Mouse (Mus musculus) heart, adult 2 months (tissue): Measurements from ENCODE around the gene Yif1a. TPM values are rescaled to one million over a fixed set of nuclear protein-coding genes. Genes with fewer than 3 reads are reported as not detected.

Experiments
- DNase-seq, 2 experiments: peaks; one replicate each; pipeline ENCODE4 v3.0.0; 2021
- H3K27ac ChIP-seq: fragments of 200-600 bp; 2 replicates; pipeline ENCODE4 v1.8.1; 2022
- H3K27me3 ChIP-seq: fragments of 200-500 bp; 2 replicates; pipeline ENCODE4 v1.6.1; 2012; ENCODE audit warnings: mild to moderate bottlenecking, low read length, inconsistent platforms, mixed read lengths; ENCODE audit not compliant: control insufficient read depth, insufficient read depth
- H3K36me3 ChIP-seq: fragments of 200-500 bp; 2 replicates; pipeline ENCODE4 v1.6.1; 2012; ENCODE audit warnings: low read length, inconsistent platforms; ENCODE audit not compliant: control insufficient read depth, insufficient read depth
- H3K4me1 ChIP-seq: fragments of 200-500 bp; 2 replicates; pipeline ENCODE4 v1.6.1; 2011; ENCODE audit warnings: low read length; ENCODE audit not compliant: control insufficient read depth, insufficient read depth
- H3K4me3 ChIP-seq: fragments of 200-600 bp; 2 replicates; pipeline ENCODE4 v1.8.1; 2022
- H3K79me2 ChIP-seq: fragments of 200-500 bp; replicated peaks from 2 replicates; pipeline ENCODE4 v1.6.1; 2012; ENCODE audit warnings: mild to moderate bottlenecking, inconsistent platforms, low read length, moderate library complexity, mixed read lengths; ENCODE audit not compliant: control insufficient read depth, insufficient read depth
- H3K9ac ChIP-seq: fragments of 200-500 bp; 2 replicates; pipeline ENCODE4 v1.6.1; 2012; ENCODE audit warnings: low read depth, mild to moderate bottlenecking, control low read depth, inconsistent platforms, low read length, mixed read lengths
- CTCF ChIP-seq: fragments of 200-600 bp; IDR thresholded peaks from 2 replicates; pipeline ENCODE4 v1.8.1; 2022; ENCODE audit warnings: antibody characterized with exemption, mild to moderate bottlenecking, moderate library complexity
- EP300 ChIP-seq: fragments of 200-500 bp; IDR thresholded peaks from 2 replicates; pipeline ENCODE4 v1.6.1; 2011; ENCODE audit warnings: low read depth, low read length, control low read depth; ENCODE audit not compliant: insufficient read depth
- POLR2A ChIP-seq: fragments of 200-500 bp; IDR thresholded peaks from 2 replicates; pipeline ENCODE4 v1.6.1; 2011; ENCODE audit warnings: mild to moderate bottlenecking, low read depth, low read length, control low read depth; ENCODE audit not compliant: insufficient read depth
- WGBS: fragments of 180-500 bp; shearing (Covaris S2); methylation state at CpG from one replicate; pipeline ENCODE4 v1.1.7; 2018; 5-methylcytosine and 5-hydroxymethylcytosine counted together
- intact Hi-C: fragments of 180-260 bp; cut with DNase I; formaldehyde crosslinking; loops from one replicate; pipeline ENCODE4 v1.15.1; 2025
- polyA plus RNA-seq: library from polyadenylated mRNA; depleted of rRNA; stranded (reverse); fragments of >200 nt; gene quantifications from 2 replicates; pipeline ENCODE4 v1.2.3, GENCODE M21; 2012
- total RNA-seq, 2 experiments: library from RNA; stranded (reverse); gene quantifications; 2 replicates each; pipeline ENCODE4 v1.2.3; 2021

The Yif1a gene
- total and polyA plus RNA-seq, 3 experiments = 90.8 to 242 (median 108) TPM

DNA sequence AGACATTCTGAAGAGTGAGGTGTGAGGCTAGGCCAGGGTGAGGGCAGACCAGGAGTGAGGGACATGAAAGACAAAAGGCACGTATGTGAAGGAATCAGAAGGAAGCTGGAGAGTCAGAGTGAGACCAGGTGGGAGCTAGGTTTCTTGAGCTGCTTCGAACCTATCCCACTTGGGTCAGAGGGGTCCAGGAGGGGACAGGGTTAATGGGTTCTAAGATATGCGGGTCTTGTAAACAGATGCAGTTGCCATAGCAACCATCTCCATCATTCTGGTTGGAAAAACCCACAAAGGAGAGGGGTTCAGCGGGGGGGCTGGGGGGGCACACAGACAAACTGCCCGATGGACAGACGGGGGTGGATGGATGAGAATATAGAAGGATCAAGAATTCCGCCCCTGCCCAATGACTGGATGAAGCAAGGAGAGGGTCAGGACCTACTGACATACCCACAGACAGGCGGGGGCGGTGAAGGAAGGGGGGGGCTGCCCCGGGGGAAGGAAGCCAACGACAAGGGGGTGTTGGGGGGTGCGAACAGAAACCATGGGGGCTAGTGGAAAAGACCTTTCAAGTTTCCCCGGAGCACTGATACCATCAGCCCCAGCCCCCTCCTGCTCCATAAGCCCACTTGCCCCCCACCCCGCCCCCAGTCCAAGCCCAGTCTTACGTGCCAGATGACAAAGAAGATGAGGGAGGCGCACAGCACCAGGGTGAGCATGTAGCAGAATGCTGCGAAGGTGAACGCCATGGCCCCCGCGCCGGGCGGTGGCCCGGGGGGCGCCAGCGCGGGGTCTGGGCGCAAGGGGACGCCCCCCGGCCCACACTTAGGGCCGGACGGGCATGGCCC, 9.4 kb downstream of the Yif1a start:
- Histone ChIP-seq H3K27ac (no peak overlapping the region), H3K36me3 (no peaks in the 10 kb centered on the region), H3K4me1 (peaks cover 2% of the 10 kb centered on the region; the same call in 1 of the 2 replicates), H3K9ac (peak overlapping the region; percentile 58), H3K79me2 (no peaks in the 10 kb centered on the region), H3K4me3 (peak overlapping the region; percentile 40), H3K27me3 (no peaks in the 10 kb centered on the region)
- TF ChIP-seq CTCF = no peak
- TF ChIP-seq EP300 = no peak
- no peak for DNase-seq
- WGBS = 6% methylated on average over 30 of the region's 31 CpGs
- intact Hi-C loops = no loop called here

- Histone ChIP-seq H3K36me3 (no peaks in the 10 kb centered on the region), H3K9ac (peak within 1 kb of the TSS; percentile 58), H3K27me3 (no peaks in the 10 kb centered on the region), H3K27ac (no peak within 1 kb of the TSS), H3K79me2 (no peaks in the 10 kb centered on the region), H3K4me1 (peaks cover 2% of the 10 kb centered on the region; the same call in 1 of the 2 replicates), H3K4me3 (peak within 1 kb of the TSS; percentile 40)
- 5% methylated on average over 46 of the region's 48 CpGs for WGBS
- peak; percentile 32; the same call in 1 of the 2 replicates for TF ChIP-seq POLR2A
- no peak for TF ChIP-seq EP300
- no peak for TF ChIP-seq CTCF
- peak; percentile 72 to 81 for DNase-seq
- intact Hi-C loops = no loop called here
These were observed 10.2 kb downstream of the Yif1a start, which contains the start of gene Cnih2 for GRCm38 (mm10) chr19:5098363-5099143. Gene Cnih2 (minus strand): TSS chr19:5098521.

DNA sequence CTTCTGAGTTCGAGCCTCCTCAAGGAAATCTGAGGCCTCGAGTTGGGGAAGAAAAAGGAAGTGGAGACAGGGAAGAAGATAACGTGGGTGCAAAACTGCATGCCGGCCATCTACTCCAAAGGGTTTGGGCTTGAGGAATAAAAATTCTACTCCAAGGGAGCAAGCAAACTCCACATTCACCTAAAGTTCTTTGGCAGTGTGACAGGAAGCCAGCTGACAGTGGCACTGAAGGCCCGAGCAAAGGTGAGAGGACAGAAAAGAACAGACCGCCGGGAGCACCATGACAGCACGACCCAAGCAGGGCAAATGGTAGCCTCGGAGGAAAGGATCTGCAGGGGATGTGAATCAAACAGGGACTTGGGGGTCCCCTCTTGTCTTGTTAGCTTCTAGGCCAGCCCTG, 17.7 kb downstream of the Yif1a start:
- intact Hi-C loops = loop anchor here (2.0 kb wide), 1 partner anchor 17 kb away; the partner anchor contains the start of gene Yif1a
- Histone ChIP-seq H3K36me3 (no peaks in the 10 kb centered on the region), H3K27me3 (no peaks in the 10 kb centered on the region), H3K27ac (peak overlapping the region; percentile 100), H3K4me1 (peaks cover 6% of the 10 kb centered on the region), H3K9ac (peak overlapping the region; percentile 87), H3K4me3 (peak overlapping the region; percentile 89), H3K79me2 (no peaks in the 10 kb centered on the region)
- TF ChIP-seq CTCF = no peak
- no peak for TF ChIP-seq POLR2A
- TF ChIP-seq EP300 = no peak
- DNase-seq = no peak
- WGBS = under 1% methylated on average over 9 of the region's 9 CpGs

DNA sequence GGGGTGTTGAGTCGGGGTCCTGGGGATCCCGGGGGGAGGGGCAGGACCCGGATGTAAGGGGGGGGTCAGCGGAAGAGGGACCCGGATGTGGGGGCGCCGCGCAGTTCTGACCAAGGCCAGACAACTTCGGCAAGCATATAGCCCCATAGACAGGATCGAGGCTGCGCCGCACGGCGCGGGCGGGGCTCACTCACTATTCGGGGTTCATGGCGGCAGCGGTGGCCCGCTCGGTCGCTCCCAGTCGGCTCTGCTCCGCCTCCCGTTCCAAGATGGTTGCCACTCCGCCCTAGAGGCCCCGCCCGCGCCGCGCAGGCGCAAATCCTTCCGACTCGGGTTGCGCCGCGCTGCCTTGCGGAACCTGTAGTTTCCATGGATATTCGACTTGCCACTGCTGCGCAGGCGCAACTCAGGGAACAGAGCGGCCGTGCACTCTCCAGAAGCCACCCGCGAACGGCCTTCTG, 18.4 kb downstream of the Yif1a start, which contains the start of gene Rab1b:
Gene Rab1b, minus strand, starts transcription at position 342 of the 461 bp plus-strand sequence.
- Histone ChIP-seq H3K36me3 (no peaks in the 10 kb centered on the region), H3K27me3 (no peaks in the 10 kb centered on the region), H3K79me2 (no peaks in the 10 kb centered on the region), H3K4me1 (peaks cover 6% of the 10 kb centered on the region), H3K4me3 (peak within 1 kb of the TSS; percentile 89), H3K27ac (peak within 1 kb of the TSS; percentile 100), H3K9ac (peak within 1 kb of the TSS; percentile 87)
- TF ChIP-seq POLR2A (peak; percentile 78), EP300 (no peak), CTCF (no peak)
- peak; percentile 97 to 99 for DNase-seq
- intact Hi-C loops = loop anchor here (2.0 kb wide), 1 partner anchor 18 kb away; the partner anchor contains the start of gene Yif1a
- under 1% methylated on average over 46 of the region's 46 CpGs for WGBS

GRCm38 (mm10) chr19:5107556-5108270, 19.4 kb downstream of the Yif1a start:
- Histone ChIP-seq H3K4me1 (peaks cover 6% of the 10 kb centered on the region), H3K79me2 (no peaks in the 10 kb centered on the region), H3K27me3 (no peaks in the 10 kb centered on the region), H3K4me3 (no peak overlapping the region), H3K9ac (no peak overlapping the region), H3K36me3 (no peaks in the 10 kb centered on the region), H3K27ac (no peak overlapping the region; the same call in 1 of the 2 replicates)
- 73% methylated on average over 18 of the region's 18 CpGs for WGBS
- intact Hi-C loops = loop anchor here (2.0 kb wide), 1 partner anchor 19 kb away; the partner anchor contains the start of gene Yif1a
- no peak for TF ChIP-seq CTCF
- no peak for TF ChIP-seq POLR2A
- no peak for TF ChIP-seq EP300
- DNase-seq = no peak
